Mouse (Mus musculus): ENCODE data around the gene Hyal3. TPM values are rescaled to one million over a fixed set of nuclear protein-coding genes. Genes with fewer than 3 reads are reported as not detected.

The Hyal3 gene
- 0.57 and 1.3 TPM in 2 replicates for total RNA-seq (2023)

DNA sequence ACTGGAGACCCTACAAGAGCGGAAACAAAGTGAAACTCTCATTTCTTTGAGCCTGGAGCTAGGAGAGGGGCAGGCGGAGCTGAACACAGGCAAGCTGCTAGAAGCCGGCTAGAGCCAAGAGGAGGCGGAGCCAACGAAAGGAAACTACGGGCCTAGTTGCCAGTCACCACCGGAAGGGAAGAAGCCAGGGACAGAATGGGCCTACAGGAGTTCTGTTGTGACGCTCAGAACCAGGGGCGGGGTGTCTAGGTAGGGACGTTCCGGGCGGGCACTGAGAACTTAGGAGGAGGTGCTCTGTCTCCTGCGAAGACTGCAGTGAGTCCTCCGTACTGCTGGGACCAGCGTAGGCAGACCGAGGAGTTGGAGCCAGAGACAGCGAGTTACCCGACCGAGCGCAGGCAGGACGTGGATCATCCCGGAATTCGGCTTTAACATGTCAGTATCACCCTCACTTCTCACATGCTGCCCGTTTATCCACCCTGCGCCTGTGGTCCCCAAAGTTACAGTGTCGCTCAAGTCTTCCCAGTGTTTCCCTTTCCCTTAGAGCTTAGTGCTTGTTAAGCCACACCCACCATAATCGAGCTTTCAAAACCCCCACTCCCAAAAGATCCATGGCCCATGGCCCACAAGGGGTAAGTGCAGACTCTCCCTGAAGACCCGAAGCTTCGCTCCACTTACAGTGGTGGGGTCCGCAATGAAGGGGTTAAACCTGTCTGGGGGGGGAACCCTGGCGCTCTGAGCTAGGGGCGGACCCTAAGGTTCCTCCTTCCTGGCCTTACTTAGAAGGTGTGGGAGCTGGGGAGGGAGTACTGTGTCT lies at the start of gene Hyal3:
Gene Hyal3, plus strand, starts transcription at position 318 of the 817 bp plus-strand sequence.

DNA sequence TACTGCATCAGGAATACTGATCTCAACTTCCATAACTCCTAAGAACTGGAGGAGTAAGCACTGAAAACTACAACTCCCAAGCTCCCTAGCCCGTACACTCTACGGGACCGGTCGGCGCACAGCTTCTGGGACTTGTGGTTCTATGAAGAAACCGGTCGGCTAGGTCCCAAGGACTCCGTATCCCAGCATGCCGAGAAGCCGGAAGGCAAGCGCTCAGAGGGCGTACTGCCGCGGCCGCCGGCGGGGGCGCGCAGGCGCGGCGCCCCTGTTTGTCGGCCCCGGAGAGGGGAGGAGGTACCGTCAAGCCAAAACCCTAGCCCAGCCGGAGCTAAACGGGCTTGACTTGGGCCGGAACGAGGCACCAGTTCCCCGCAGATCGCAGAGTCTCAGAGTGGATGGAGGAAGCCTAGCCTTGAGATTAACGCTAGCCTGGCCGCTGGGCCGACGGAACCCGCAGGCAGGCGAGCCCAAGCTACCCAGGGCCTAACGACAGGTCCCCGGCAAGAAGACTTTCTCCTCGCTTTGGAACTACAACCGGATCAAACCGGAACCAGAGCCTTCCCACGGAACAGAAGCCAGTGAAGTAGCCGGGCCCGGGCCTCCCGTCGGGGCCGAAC lies 46.7 kb upstream of the Hyal3 start, which contains the start of gene Tmem115:
Gene Tmem115, plus strand, starts transcription at position 155 of the 617 bp plus-strand sequence.

DNA sequence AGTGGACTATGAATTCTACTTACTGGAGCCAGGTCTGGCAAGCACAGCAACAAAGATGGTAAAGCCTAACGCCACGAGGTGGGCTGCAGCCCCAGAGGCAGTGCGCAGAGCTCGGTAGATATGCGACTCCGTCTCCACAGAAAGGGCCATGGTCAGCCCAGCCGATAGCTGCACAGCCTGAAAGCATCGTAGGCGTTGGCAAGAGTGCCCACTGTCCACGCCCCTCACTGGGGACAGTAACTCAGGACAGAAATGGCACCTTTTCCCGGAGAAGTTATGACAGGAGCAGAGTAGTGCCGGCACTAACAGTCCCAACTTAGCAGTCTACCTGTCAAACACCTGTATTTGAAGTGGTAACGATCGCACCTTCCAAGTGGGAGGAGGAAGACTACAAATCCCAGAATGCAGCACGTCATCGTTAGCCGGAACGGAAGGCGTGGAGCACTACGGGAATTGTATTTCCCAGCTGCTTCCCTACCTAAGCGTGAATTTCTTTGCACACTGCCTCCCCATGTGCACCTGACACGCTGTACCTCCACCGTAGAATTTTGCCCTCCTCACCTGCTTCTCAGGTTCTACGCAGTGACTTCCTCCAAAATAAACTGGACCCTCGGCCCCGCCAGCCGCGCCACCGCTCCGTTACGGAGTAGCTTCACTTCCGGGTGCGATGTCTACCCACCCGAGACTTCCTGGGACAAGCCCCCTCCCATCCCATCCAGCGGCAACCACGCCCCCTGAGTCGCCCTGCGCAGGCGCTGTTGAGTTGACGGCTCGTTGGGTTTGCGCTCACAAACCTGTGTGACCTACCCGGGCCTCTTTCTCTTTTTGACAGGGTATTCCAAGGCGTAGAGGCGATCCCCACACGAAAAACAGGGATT lies 38.9 kb upstream of the Hyal3 start, which contains the start of the genes Cyb561d2 and Nprl2:
Gene Cyb561d2, minus strand, starts transcription at position 720 of the 878 bp plus-strand sequence.
Gene Nprl2, plus strand, starts transcription at position 753 of the 878 bp plus-strand sequence.

DNA sequence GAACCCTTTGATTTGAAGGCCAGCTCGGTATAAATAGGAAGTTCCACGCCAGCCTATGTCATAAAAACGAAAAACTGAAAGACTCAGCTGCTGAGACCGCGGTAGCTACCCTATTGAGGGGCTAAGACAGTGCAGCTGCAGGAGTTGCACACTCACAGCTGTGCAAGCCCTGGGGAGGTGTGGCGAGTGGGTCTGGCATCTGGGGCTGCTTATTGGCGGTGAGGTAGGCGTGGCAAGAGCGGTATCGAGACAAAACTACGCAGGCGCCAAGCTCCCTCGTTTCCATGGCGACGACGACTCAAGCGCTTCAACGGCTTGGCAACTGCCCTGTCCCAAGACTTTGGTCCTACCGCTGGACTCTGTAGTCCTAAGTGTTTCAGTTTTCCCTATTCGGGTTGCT lies 33.6 kb upstream of the Hyal3 start, which contains the start of gene Zmynd10:
Gene Zmynd10, plus strand, starts transcription at position 273 of the 400 bp plus-strand sequence.

DNA sequence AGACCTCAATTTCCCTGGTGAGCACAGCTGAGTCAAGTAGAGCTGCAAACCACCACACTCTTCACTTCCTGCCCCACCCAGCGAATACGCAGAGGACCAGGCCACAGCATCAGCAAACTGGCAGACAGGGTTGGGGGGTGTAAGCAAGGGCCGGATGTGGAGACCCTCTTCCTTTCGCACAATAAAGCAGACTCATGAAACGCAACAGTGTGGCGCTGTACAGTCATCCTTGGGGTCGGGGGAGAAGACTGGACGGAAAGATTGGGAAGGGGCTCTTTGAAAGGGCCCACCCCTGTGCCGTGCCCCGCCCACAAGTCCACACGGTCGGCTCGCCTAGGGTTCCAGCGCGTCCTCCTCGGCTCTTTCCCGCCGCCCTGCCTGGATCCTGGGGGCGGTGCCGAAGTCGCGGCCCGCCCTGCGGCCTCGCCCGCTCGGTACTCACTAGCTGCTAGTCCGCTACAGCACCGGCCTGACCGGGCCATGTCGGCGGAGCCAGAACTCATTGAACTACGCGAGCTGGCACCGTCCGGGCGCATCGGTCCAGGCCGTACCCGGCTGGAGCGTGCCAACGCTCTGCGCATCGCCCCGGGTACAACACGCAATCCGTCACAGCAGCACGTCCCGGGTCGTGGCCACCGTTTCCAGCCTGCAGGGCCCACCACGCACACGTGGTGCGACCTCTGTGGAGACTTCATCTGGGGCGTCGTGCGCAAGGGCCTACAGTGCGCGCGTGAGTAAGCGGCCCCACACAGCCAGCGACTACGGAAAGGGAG lies 29.3 kb upstream of the Hyal3 start, which contains the start of gene Rassf1:
Gene Rassf1, plus strand, starts transcription at position 439 of the 773 bp plus-strand sequence.

DNA sequence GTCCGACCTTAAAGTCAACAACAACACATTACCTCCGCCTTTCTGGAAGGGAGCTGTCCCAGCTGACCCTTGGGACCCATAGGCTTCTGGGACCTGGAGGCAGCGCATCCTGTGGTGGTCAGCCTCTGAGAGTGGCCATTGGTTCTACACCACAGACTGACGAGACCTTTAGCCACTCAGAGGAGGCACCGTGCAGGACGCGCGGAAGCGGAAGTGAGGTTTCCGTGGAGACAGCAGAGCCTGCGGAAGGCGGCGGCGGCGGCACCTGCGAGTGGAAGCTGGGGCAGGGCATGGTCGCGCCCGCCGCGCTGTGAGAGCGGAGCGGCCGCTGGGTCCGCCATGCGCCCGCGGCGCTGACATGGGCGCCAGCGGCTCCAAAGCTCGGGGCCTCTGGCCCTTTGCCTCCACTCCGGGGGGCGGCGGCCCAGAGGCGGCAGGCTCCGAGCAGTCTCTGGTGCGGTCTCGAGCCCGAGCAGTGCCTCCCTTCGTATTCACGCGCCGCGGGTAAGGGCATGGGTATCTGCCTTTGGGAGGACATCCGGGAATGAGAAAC lies 17.5 kb upstream of the Hyal3 start, which contains the start of gene Tusc2:
Gene Tusc2, plus strand, starts transcription at position 227 of the 553 bp plus-strand sequence.

DNA sequence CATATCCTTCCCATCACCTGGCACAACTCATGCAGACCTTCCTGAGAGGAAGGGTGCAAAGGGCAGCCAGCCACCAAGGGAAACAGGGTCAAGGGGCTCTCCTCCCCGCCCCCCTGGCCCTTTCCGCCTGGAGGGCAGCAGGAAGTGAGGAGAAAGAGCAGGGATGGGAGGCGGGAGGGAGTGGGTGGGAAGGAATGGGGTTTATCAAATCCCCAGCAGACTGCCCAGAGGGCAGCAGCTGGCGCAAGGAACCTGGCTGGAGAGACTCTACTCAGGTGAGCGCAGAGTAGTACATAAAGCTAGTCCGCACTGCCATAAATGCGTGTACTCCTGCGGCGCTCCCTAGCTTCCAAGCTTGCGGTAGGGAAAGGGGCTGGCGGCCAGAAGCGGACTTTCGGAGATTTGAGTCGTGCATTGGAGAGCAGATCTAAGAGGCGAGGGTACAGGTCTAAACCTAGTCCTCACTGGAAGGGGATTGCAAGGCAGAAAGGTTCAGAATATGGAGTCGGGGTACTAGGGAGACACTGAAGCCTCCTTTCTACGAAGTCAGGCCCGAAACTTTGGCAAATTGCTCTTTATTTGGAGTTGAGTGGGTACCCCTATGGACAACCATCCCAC lies 12.8 kb upstream of the Hyal3 start, which contains the start of gene Hyal2:
Gene Hyal2, plus strand, starts transcription at position 244 of the 618 bp plus-strand sequence.

DNA sequence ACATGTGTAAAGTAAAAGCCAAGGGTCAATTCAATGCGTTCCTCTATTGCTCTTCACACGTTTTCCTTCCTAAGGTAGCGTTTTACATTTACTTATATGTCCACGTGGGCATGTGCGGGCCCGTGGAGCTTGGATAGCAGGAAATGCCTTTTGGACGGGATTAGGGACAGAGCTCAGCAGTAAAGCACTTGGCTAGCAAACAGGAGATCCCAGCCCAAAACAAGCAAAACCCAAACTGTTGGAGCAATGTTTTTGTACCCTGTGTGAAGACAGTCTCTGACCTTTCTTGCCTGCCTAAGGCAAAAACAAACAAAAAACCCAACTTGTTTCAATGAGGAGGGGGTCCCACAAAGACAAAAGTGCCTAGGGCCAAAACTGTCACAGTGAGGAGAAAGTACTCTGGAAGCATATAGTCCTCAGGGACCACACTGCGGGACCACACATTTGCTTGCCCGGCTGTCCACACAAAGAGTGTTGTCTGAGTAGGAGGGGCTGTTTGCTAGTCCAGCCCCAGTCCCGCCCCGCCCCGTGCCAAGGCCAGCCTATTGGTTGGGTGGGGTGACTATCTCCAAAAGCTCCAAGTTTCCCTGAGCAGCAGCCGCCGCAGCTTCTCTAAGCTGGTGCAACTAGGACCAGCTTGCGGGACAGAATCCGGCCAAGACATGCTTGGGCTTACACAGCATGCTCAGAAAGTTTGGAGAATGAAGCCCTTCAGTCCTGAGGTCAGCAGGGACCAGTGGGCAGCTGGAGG lies 4.1 kb upstream of the Hyal3 start, which contains the start of gene Hyal1:
Gene Hyal1, plus strand, starts transcription at position 571 of the 751 bp plus-strand sequence.

DNA sequence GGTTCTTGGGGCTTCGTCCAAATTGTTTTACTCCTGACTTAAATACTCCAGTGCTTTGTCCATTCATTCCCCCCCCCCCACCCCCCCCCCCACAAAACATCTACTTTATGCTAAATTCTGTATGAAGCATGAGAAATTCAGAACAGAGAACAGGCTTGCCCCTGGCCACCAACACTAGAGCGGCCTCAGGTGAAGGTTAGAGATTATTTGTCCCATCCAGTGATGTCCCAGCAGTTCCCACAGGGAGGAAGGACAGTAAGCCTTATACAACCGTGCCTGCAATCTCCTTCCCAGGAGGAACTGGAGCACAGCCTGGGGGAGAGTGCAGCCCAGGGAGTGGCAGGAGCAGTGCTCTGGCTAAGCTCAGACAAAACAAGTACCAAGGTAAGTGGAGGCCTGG lies 2.0 kb upstream of the Hyal3 start, which contains the start of gene Naa80:
Gene Naa80, plus strand, starts transcription at position 301 of the 400 bp plus-strand sequence.

DNA sequence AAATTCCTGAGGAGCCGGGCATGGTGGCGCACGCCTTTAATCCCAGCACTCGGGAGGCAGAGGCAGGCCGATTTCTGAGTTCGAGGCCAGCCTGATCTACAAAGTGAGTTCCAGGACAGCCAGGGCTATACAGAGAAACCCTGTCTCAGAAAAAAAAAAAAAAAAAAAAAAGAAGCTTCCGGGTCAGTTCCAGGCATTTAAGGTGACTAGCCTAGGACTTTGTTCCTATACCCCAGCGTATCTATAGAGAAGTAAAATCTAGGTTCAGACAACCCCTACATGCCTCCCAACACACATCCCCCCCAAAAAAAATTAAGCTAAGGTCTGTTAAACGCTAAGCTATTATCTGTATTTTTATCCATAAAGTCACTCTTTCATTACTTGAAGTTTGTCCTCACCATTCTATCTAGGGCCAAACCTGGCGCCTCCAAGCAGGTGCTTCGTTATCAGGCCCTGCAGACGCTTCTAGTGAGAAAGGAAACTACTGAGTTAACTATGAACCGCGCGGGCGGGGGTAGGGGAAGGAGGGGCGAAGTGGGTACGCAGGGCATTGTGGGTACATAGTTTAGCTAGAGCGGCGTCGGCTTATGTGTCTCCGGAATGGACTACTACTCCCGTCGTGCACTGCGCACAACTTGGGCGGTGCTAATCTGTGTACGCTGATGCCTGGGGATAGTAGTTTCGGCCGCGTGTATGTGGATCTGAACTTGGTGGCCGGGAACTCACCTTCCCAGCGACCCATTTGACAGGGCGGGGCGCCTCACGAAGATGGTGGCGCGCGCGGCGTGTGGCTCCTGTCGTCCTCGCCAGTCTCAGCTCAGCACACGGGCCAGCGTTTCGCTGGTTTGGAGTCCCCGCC lies 6.6 kb downstream of the Hyal3 start, which contains the start of gene Ifrd2:
Gene Ifrd2, plus strand, starts transcription at position 669 of the 859 bp plus-strand sequence.

DNA sequence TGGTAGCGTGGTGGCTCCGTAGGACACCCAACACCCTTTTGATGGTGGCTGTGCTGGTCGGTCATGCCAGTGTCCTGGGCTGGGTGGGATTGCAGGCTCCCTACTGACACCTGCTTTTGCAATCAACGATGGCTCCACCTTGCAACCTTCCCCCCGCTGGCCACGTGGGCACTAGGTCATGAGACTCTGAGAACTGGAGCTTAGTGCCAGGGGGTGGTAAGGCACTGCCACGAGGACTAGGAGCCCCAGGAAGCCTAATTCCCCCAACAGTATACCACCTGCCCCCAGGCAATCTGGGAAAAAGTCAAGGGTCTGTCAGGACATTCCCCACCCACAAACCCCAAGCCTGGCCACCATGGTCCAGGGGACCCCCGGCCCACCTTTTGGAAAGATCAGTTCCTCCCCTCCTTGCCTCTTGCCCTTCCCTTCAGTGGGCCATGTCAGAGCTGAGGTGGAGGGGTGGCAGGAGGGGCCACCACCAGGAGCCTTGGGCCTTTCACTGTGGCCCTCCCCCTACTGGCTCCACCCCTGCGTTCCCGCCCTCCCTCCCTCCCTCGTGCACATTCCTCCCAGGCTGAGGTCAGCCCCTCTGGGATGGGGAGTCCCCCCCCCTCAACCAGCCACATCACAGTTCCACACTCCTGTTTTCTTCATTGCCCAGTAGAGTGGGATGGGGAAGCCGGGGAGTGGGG lies 28.3 kb downstream of the Hyal3 start, which contains the start of gene Sema3b:
Gene Sema3b, minus strand, starts transcription at position 489 of the 692 bp plus-strand sequence.

DNA sequence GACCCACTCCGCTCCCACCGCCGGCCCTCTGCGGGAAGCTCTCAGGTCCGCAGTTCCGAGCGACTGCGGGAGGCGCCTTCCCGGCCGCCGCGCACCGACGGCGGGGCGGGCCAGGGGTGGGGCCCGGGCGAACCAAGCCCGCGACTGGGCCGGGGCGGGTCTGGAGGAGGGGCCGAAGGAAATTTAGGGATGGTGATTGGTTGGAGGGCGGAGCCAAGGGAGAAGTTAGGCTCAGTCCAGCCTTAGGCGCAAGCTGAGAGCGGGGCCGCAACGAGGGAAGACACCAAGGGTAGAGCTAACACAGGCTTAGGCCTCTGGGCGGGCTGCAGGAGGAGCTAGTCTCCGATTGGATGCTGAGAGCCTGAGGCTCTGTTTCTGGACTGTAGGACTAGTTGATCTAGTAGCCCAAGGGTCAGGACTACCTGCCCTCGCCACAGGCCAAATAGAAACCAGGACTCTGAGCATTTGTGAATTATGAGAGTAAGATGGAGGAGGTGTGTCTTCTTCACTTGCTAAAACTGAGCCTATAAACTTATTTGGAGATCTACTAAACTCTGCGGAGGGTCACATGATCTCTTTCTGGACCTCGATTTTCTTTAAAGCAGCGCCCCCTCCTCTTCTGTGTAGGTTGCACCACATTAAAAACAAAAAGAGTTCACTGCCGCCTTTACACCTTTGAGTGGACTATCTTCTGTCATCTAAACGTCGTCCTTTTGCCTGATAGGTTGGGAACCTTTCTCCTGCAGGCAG lies 54.8 kb downstream of the Hyal3 start, which contains the start of gene Gnai2:
Gene Gnai2, minus strand, starts transcription at position 89 of the 750 bp plus-strand sequence.

Other genes with a start within 250 kb of the Hyal3 start
- gene Hemk1, start 242.5 kb upstream of the Hyal3 start, total RNA-seq (2023): 4.8 and 6.3 TPM in 2 replicates
- not detected in 2 replicates for gene 6430571L13Rik, start 240.2 kb upstream of the Hyal3 start, total RNA-seq (2023)
- 0.13 and 0.48 TPM in 2 replicates for gene Cacna2d2, start 181.2 kb upstream of the Hyal3 start, total RNA-seq (2023)
- gene Tmem115, start 46.9 kb upstream of the Hyal3 start, total RNA-seq (2023): 15.2 and 21.1 TPM in 2 replicates
- gene Cyb561d2, start 38.6 kb upstream of the Hyal3 start, total RNA-seq (2023): 4.0 and 5.0 TPM in 2 replicates
- 7.0 and 7.2 TPM in 2 replicates for gene Nprl2, start 38.6 kb upstream of the Hyal3 start, total RNA-seq (2023)
- gene Zmynd10, start 33.5 kb upstream of the Hyal3 start, total RNA-seq (2023): not detected in 2 replicates
- 46.9 and 58.1 TPM in 2 replicates for gene Rassf1, start 29.3 kb upstream of the Hyal3 start, total RNA-seq (2023)
- gene Tusc2, start 17.6 kb upstream of the Hyal3 start, total RNA-seq (2023): 6.6 and 6.7 TPM in 2 replicates
- 1.4 and 1.7 TPM in 2 replicates for gene Hyal2, start 12.9 kb upstream of the Hyal3 start, total RNA-seq (2023)
- 1.2 and 2.2 TPM in 2 replicates for gene Hyal1, start 3.9 kb upstream of the Hyal3 start, total RNA-seq (2023)
- gene Naa80, start 1.9 kb upstream of the Hyal3 start, total RNA-seq (2023): 6.3 and 8.5 TPM in 2 replicates
- 9.7 and 10.0 TPM in 2 replicates for gene Ifrd2, start 6.8 kb downstream of the Hyal3 start, total RNA-seq (2023)
- gene Sema3b, start 28.4 kb downstream of the Hyal3 start, total RNA-seq (2023): 0.27 TPM in 1 of 2 replicates, not detected in the other
- gene Gnai2, start 54.5 kb downstream of the Hyal3 start, total RNA-seq (2023): 1,061 and 1,167 TPM in 2 replicates
- not detected in 2 replicates for gene Slc38a3, start 88.7 kb downstream of the Hyal3 start, total RNA-seq (2023)
- gene Gnat1, start 98.9 kb downstream of the Hyal3 start, total RNA-seq (2023): not detected in 2 replicates
- not detected in 2 replicates for gene Sema3f, start 129.7 kb downstream of the Hyal3 start, total RNA-seq (2023)
- 205 and 225 TPM in 2 replicates for gene Rbm5, start 190.2 kb downstream of the Hyal3 start, total RNA-seq (2023)